Mouse (Mus musculus) erythroblast, embryonic 14.5 days (primary cell): Measurements from ENCODE around the gene Urad. TPM values are rescaled to one million over a fixed set of nuclear protein-coding genes. Genes with fewer than 3 reads are reported as not detected.

Source experiments
- H3K27me3 ChIP-seq: 2 replicates; pipeline ENCODE4 v1.6.1; 2012; ENCODE audit warnings: inconsistent platforms; ENCODE audit not compliant: control insufficient read depth
- H3K36me3 ChIP-seq: 2 replicates; pipeline ENCODE4 v1.6.1; 2012; ENCODE audit warnings: mild to moderate bottlenecking, inconsistent platforms; ENCODE audit not compliant: control insufficient read depth
- H3K4me1 ChIP-seq: 2 replicates; pipeline ENCODE4 v1.6.1; 2012; ENCODE audit warnings: inconsistent platforms; ENCODE audit not compliant: control insufficient read depth
- H3K4me3 ChIP-seq: replicated peaks from 2 replicates; pipeline ENCODE3; 2012; ENCODE audit warnings: moderate library complexity, mild to moderate bottlenecking, inconsistent platforms
- H3K9me3 ChIP-seq: 2 replicates; pipeline ENCODE4 v1.6.1; 2012; ENCODE audit warnings: low read length, inconsistent platforms, mixed read lengths; ENCODE audit not compliant: control insufficient read depth
- GATA1 ChIP-seq: IDR thresholded peaks from 2 replicates; pipeline ENCODE4 v1.6.1; 2012; ENCODE audit warnings: low read length, inconsistent platforms, mixed read lengths
- TAL1 ChIP-seq: IDR thresholded peaks from 3 replicates; pipeline ENCODE4 v1.6.1; 2012; ENCODE audit warnings: low read length, inconsistent platforms, mixed read lengths
- polyA plus RNA-seq: library from polyadenylated mRNA; stranded (reverse); fragments of >175 nt; gene quantifications from 2 replicates; pipeline ENCODE4 v1.2.3, GENCODE M21; 2012

The Urad gene
- polyA plus RNA-seq, 1 experiment = not detected

DNA sequence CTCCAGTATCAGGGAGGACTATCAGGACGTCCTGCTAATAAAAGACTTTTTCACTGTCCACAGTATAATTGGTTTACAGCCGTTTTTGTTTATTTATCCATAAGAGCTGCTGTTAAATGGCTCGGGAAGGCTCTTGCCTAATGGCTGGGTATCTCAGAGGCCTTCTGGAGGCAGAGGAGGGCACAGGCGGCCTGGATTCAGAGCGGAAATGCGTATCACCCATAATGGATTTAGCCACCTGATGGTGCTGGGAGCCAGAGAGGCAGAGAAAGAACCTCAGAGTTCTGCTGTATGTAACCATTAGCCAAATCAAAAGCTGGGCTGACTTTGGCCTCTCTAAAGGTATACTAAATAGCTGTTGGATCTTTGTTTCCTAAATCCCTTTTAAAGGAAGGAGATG lies 54.8 kb downstream of the Urad start:
- peaks cover 63% of the 10 kb centered on the region for H3K27me3 ChIP-seq
- H3K4me1 ChIP-seq = no peaks in the 10 kb centered on the region
- H3K4me3 ChIP-seq = no peak overlapping the region
- no peaks in the 10 kb centered on the region for H3K9me3 ChIP-seq
- TF ChIP-seq TAL1 = no peak
- TF ChIP-seq GATA1 = no peak
- H3K36me3 ChIP-seq = no peaks in the 10 kb centered on the region

Other genes with a start within 250 kb of the Urad start
- 0.10 and 0.14 TPM in 2 replicates for gene Lnx2, start 245.9 kb downstream of the Urad start, polyA plus RNA-seq
- 6.5 and 6.6 TPM in 2 replicates for gene Polr1d, start 245.4 kb downstream of the Urad start, polyA plus RNA-seq
- gene Gsx1, start 133.7 kb downstream of the Urad start, polyA plus RNA-seq = not detected in 2 replicates
- gene Pdx1, start 52.5 kb downstream of the Urad start, polyA plus RNA-seq = not detected in 2 replicates
- 0.03 TPM in 1 of 2 replicates, not detected in the other for gene Cdx2, start 15.2 kb downstream of the Urad start, polyA plus RNA-seq
- 0.01 and 0.02 TPM in 2 replicates for gene Flt3, start 78.0 kb upstream of the Urad start, polyA plus RNA-seq
- gene Pan3, start 107.7 kb upstream of the Urad start, polyA plus RNA-seq = 0.34 and 1.3 TPM in 2 replicates